ENCODE assay signal across 8 mouse cellular contexts in the genomic region with DNA sequence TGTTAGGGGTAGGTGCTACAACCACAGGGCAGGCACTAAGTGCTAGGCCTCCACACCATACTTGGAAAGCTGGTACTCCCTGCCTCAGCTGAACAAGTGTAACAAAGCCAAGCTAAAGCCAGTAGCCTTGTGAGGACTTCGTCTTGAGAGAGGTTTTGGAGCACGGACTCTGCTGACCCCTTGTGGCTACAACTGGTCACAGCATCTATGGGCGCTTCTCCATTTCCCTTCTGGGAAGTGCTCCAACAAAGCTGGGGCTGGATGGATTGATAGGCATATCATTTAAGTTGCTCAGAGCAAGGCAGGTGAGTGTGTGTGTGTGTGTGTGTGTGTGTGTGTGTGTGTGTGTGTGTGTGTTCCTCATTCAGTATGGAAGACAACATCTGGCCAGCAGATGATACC. TPM values are rescaled to one million over a fixed set of nuclear protein-coding genes. Genes with fewer than 3 reads are reported as not detected.
DNase-seq lines count a peak whose midpoint lies in the region; ATAC-seq lines count a peak whose summit lies in the region.

No protein-coding gene starts in this region.

- ATAC-seq in embryonic facial prominence, embryonic 14.5 days (ENCODE audit: low read depth), result peak; percentile 68
- peak; percentile 5; the same call in 1 of the 2 replicates for ATAC-seq in kidney, embryonic 15.5 days (replicated peaks; ENCODE audit: low FRiP score)
- ATAC-seq in liver, embryonic 11.5 days (replicated peaks; ENCODE audit: low FRiP score), result peak; percentile 30
- peak; percentile 57; the same call in 1 of the 2 replicates for ATAC-seq in stomach, embryonic 15.5 days (ENCODE audit: insufficient read depth, low FRiP score, low read depth)

- 0 out of 2 replicates have a peak, but pooled peaks cover 4% of the 10 kb centered on the region for H3K9me3 ChIP-seq in embryonic facial prominence, embryonic 14.5 days (ENCODE audit: control insufficient read depth, low read length)
- no peaks in the 10 kb centered on the region for H3K9me3 ChIP-seq in heart, embryonic 10.5 days
- H3K9me3 ChIP-seq in kidney, embryonic 15.5 days (replicated peaks), result no peaks in the 10 kb centered on the region; the same call in 1 of the 2 replicates
- no peaks in the 10 kb centered on the region for H3K9me3 ChIP-seq in liver, embryonic 11.5 days (ENCODE audit: control insufficient read depth, low read length)
- H3K9me3 ChIP-seq in stomach, embryonic 15.5 days, result no peaks in the 10 kb centered on the region

- WGBS in embryonic facial prominence, embryonic 14.5 days, result 0% methylated on average over 3 of the region's 3 CpGs
- under 1% methylated on average over 3 of the region's 3 CpGs for WGBS in heart, embryonic 10.5 days
- 0% methylated on average over 3 of the region's 3 CpGs for WGBS in kidney, embryonic 15.5 days
- WGBS in liver, embryonic 11.5 days, result 0% methylated on average over 3 of the region's 3 CpGs
- 1% methylated on average over 3 of the region's 3 CpGs for WGBS in stomach, embryonic 15.5 days

- H3K4me1 ChIP-seq in embryonic facial prominence, embryonic 14.5 days (ENCODE audit: control insufficient read depth, insufficient read depth, low read length), result no peaks in the 10 kb centered on the region
- H3K4me1 ChIP-seq in heart, embryonic 10.5 days, result peaks cover 37% of the 10 kb centered on the region
- H3K4me1 ChIP-seq in kidney, embryonic 15.5 days, result peaks cover 21% of the 10 kb centered on the region
- H3K4me1 ChIP-seq in liver, embryonic 11.5 days (replicated peaks; ENCODE audit: control insufficient read depth, insufficient read depth, low read length), result peaks cover 8% of the 10 kb centered on the region
- H3K4me1 ChIP-seq in stomach, embryonic 15.5 days, result 0 out of 2 replicates have a peak, but pooled peaks cover 7% of the 10 kb centered on the region

- no peaks in the 10 kb centered on the region for H3K27me3 ChIP-seq in embryonic facial prominence, embryonic 14.5 days (replicated peaks; ENCODE audit: control insufficient read depth, insufficient read depth, low read length)
- H3K27me3 ChIP-seq in heart, embryonic 10.5 days (ENCODE audit: insufficient read depth, poor library complexity, severe bottlenecking), result no peaks in the 10 kb centered on the region
- H3K27me3 ChIP-seq in kidney, embryonic 15.5 days, result no peaks in the 10 kb centered on the region
- no peaks in the 10 kb centered on the region for H3K27me3 ChIP-seq in liver, embryonic 11.5 days (replicated peaks; ENCODE audit: control insufficient read depth, insufficient read depth, low read length)
- no peaks in the 10 kb centered on the region for H3K27me3 ChIP-seq in stomach, embryonic 15.5 days (replicated peaks)

- H3K4me2 ChIP-seq in embryonic facial prominence, embryonic 14.5 days (ENCODE audit: low read depth, low read length), result no peak overlapping the region
- no peak overlapping the region for H3K4me2 ChIP-seq in kidney, embryonic 15.5 days
- H3K4me2 ChIP-seq in liver, embryonic 11.5 days, result no peak overlapping the region
- no peak overlapping the region for H3K4me2 ChIP-seq in stomach, embryonic 15.5 days

- H3K9ac ChIP-seq in embryonic facial prominence, embryonic 14.5 days (ENCODE audit: low read depth, low read length), result no peak overlapping the region
- no peak overlapping the region for H3K9ac ChIP-seq in kidney, embryonic 15.5 days
- H3K9ac ChIP-seq in liver, embryonic 11.5 days (ENCODE audit: low read depth, low read length), result no peak overlapping the region
- no peak overlapping the region for H3K9ac ChIP-seq in stomach, embryonic 15.5 days

- peak; percentile 77 for DNase-seq in A20 (ENCODE audit: low read depth, low spot score)
- peak; percentile 48 to 72 for DNase-seq in adrenal gland, postnatal 4 days (ENCODE audit: low spot score in 2 of 2)
- peak; percentile 93 for DNase-seq in embryonic facial prominence, embryonic 14.5 days (ENCODE audit: low spot score)
- DNase-seq in heart, embryonic 10.5 days (ENCODE audit: low spot score), result peak; percentile 92
- peak; percentile 76 for DNase-seq in liver, embryonic 11.5 days (ENCODE audit: low spot score)
- peak; percentile 89 for DNase-seq in neural tube, embryonic 10.5 days (ENCODE audit: extremely low spot score, low spot score)

- H3K36me3 ChIP-seq in embryonic facial prominence, embryonic 14.5 days (ENCODE audit: control insufficient read depth, insufficient read depth, low read length), result peaks cover 42% of the 10 kb centered on the region
- H3K36me3 ChIP-seq in heart, embryonic 10.5 days, result peaks cover 41% of the 10 kb centered on the region
- peaks cover 37% of the 10 kb centered on the region for H3K36me3 ChIP-seq in kidney, embryonic 15.5 days
- H3K36me3 ChIP-seq in liver, embryonic 11.5 days (ENCODE audit: control insufficient read depth, insufficient read depth, low read length), result peaks cover 20% of the 10 kb centered on the region
- H3K36me3 ChIP-seq in stomach, embryonic 15.5 days, result peaks cover 21% of the 10 kb centered on the region

- H3K27ac ChIP-seq in embryonic facial prominence, embryonic 14.5 days (replicated peaks; ENCODE audit: low read depth, low read length), result no peak overlapping the region
- H3K27ac ChIP-seq in heart, embryonic 10.5 days, result no peak overlapping the region
- H3K27ac ChIP-seq in kidney, embryonic 15.5 days, result 0 out of 2 replicates have a peak overlapping the region, but pooled peaks have one; percentile 38
- H3K27ac ChIP-seq in liver, embryonic 11.5 days (ENCODE audit: low read depth, low read length), result no peak overlapping the region
- H3K27ac ChIP-seq in stomach, embryonic 15.5 days, result no peak overlapping the region

- no peak overlapping the region for H3K4me3 ChIP-seq in embryonic facial prominence, embryonic 14.5 days (ENCODE audit: low read depth, low read length)
- H3K4me3 ChIP-seq in heart, embryonic 10.5 days, result no peak overlapping the region
- H3K4me3 ChIP-seq in kidney, embryonic 15.5 days (replicated peaks), result no peak overlapping the region
- H3K4me3 ChIP-seq in liver, embryonic 11.5 days (ENCODE audit: low read depth, low read length), result no peak overlapping the region
- H3K4me3 ChIP-seq in stomach, embryonic 15.5 days (replicated peaks), result no peak overlapping the region

RNA-seq across cellular contexts. Expression of gene Tmcc2, which starts 35.2 kb away (rescaled TPM):
- 10 to 100 TPM; 32.8 to 50.6 TPM for total RNA-seq in adrenal gland, postnatal 4 days (2021)
- polyA plus RNA-seq in embryonic facial prominence, embryonic 14.5 days (2014; fragmentation: Nextera tagmentation; extraction: Ambion mirVana), result 10.2 and 11.6 TPM in 2 replicates
- polyA plus RNA-seq in heart, embryonic 10.5 days (2016; fragmentation: Nextera tagmentation; extraction: Ambion mirVana), result 10.1 and 12.6 TPM in 2 replicates
- polyA plus RNA-seq in kidney, embryonic 15.5 days (2015; fragmentation: Nextera tagmentation; extraction: Ambion mirVana), result 11.9 and 15.5 TPM in 2 replicates
- 24.6 and 28.1 TPM in 2 replicates for polyA plus RNA-seq in liver, embryonic 11.5 days (2014; fragmentation: Nextera tagmentation; extraction: Ambion mirVana)
- polyA plus RNA-seq in stomach, embryonic 15.5 days (2015; fragmentation: Nextera tagmentation; extraction: Ambion mirVana), result 20.3 and 52.2 TPM in 2 replicates

RNA-seq across cellular contexts. Expression of gene Nuak2, which starts 39.9 kb away (rescaled TPM):
- 1 to 10 TPM; 3.3 to 7.4 TPM for total RNA-seq in adrenal gland, postnatal 4 days (2021)
- 5.2 and 6.1 TPM in 2 replicates for polyA plus RNA-seq in embryonic facial prominence, embryonic 14.5 days (2014; fragmentation: Nextera tagmentation; extraction: Ambion mirVana)
- polyA plus RNA-seq in heart, embryonic 10.5 days (2016; fragmentation: Nextera tagmentation; extraction: Ambion mirVana), result 3.0 and 3.4 TPM in 2 replicates
- polyA plus RNA-seq in kidney, embryonic 15.5 days (2015; fragmentation: Nextera tagmentation; extraction: Ambion mirVana), result 3.6 and 3.8 TPM in 2 replicates
- 1.2 and 2.0 TPM in 2 replicates for polyA plus RNA-seq in liver, embryonic 11.5 days (2014; fragmentation: Nextera tagmentation; extraction: Ambion mirVana)
- 6.1 and 6.5 TPM in 2 replicates for polyA plus RNA-seq in stomach, embryonic 15.5 days (2015; fragmentation: Nextera tagmentation; extraction: Ambion mirVana)

RNA-seq across cellular contexts. Expression of gene Klhdc8a, which starts 57.4 kb away (rescaled TPM):
- total RNA-seq in adrenal gland, postnatal 4 days (2021), result 100 to 1,000 TPM; 100 to 109 TPM
- polyA plus RNA-seq in embryonic facial prominence, embryonic 14.5 days (2014; fragmentation: Nextera tagmentation; extraction: Ambion mirVana), result 0.52 and 0.70 TPM in 2 replicates
- 0.26 and 0.60 TPM in 2 replicates for polyA plus RNA-seq in heart, embryonic 10.5 days (2016; fragmentation: Nextera tagmentation; extraction: Ambion mirVana)
- 1.2 and 1.6 TPM in 2 replicates for polyA plus RNA-seq in kidney, embryonic 15.5 days (2015; fragmentation: Nextera tagmentation; extraction: Ambion mirVana)
- polyA plus RNA-seq in liver, embryonic 11.5 days (2014; fragmentation: Nextera tagmentation; extraction: Ambion mirVana), result 0.05 TPM in 1 of 2 replicates, not detected in the other
- polyA plus RNA-seq in stomach, embryonic 15.5 days (2015; fragmentation: Nextera tagmentation; extraction: Ambion mirVana), result 0.14 and 0.15 TPM in 2 replicates

Comparison
In these comparisons a context has a peak if more than half of its experiments do, and no peak if none do; other contexts are left out.
1. ATAC-seq: peak in every context shown above with its lines; median percentile 68 in embryonic facial prominence, embryonic 14.5 days; 57 in stomach, embryonic 15.5 days; 30 in liver, embryonic 11.5 days; 5 in kidney, embryonic 15.5 days.